Mouse (Mus musculus): ENCODE results near the gene G6pdx. TPM values are rescaled to one million over a fixed set of nuclear protein-coding genes. Genes with fewer than 3 reads are reported as not detected.

Gene G6pdx
- polyA plus RNA-seq, 1 experiment from 2014 or later, result 54.7 TPM

GRCm38 (mm10) chrX:74392535-74393443 lies 36.2 kb downstream of the G6pdx start, which contains the start of the genes Fam3a and Ikbkg:
Gene Fam3a (minus strand): TSS chrX:74393272.
Gene Ikbkg (plus strand): TSS chrX:74393290.
- 15% methylated on average over 30 of the region's 30 CpGs for WGBS
- Histone ChIP-seq H3K27me3 (replicated peaks; ENCODE audit: low read depth, poor library complexity, severe bottlenecking) (no peaks in the 10 kb centered on the region), H3K4me1 (peaks cover 4% of the 10 kb centered on the region), H3K27ac (replicated peaks) (peak within 1 kb of the TSS; percentile 92), H3K4me3 (peak within 1 kb of the TSS; percentile 66), H3K36me3 (replicated peaks) (peaks cover 2% of the 10 kb centered on the region; the same call in 1 of the 2 replicates), H3K9me3 (no peaks in the 10 kb centered on the region; the same call in 1 of the 2 replicates)
- DNase-seq (ENCODE audit: low spot score), result peak; percentile 86

- H3K4me3 ChIP-seq, result no peak overlapping the region
- no peaks in the 10 kb centered on the region for H3K9me3 ChIP-seq
- no peaks in the 10 kb centered on the region for H3K27me3 ChIP-seq (replicated peaks; ENCODE audit: low read depth, poor library complexity, severe bottlenecking)
- no peak for DNase-seq (ENCODE audit: low spot score)
- peaks cover 33% of the 10 kb centered on the region for H3K36me3 ChIP-seq (replicated peaks)
- no peaks in the 10 kb centered on the region for H3K4me1 ChIP-seq
- no peak overlapping the region for H3K27ac ChIP-seq (replicated peaks)
Measured at GRCm38 (mm10) chrX:74388153-74388552, 40.8 kb downstream of the G6pdx start.

- Histone ChIP-seq H3K27ac (replicated peaks) (no peak overlapping the region), H3K9me3 (no peaks in the 10 kb centered on the region)
- WGBS, result 80% methylated on average over 2 of the region's 2 CpGs
Measured at GRCm38 (mm10) chrX:74384451-74384850, 44.5 kb downstream of the G6pdx start.

GRCm38 (mm10) chrX:74372888-74373549 lies 56.0 kb downstream of the G6pdx start, which contains the start of the genes Ubl4a and Slc10a3:
Gene Ubl4a (minus strand): TSS chrX:74373218.
Gene Slc10a3 (minus strand): TSS chrX:74373349.
- peak; percentile 90 for DNase-seq (ENCODE audit: low spot score)
- H3K9me3 ChIP-seq, result no peaks in the 10 kb centered on the region
- 0 out of 2 replicates have a peak, but pooled peaks cover 5% of the 10 kb centered on the region for H3K4me1 ChIP-seq
- peak within 1 kb of the TSS; percentile 66 for H3K27ac ChIP-seq (replicated peaks)
- peaks cover 15% of the 10 kb centered on the region for H3K36me3 ChIP-seq (replicated peaks)
- H3K27me3 ChIP-seq (replicated peaks; ENCODE audit: low read depth, poor library complexity, severe bottlenecking), result no peaks in the 10 kb centered on the region
- H3K4me3 ChIP-seq, result peak within 1 kb of the TSS; percentile 60
- WGBS, result 16% methylated on average over 32 of the region's 32 CpGs

More at GRCm38 (mm10) chrX:74384451-74384850, 44.5 kb downstream of the G6pdx start:
- no peak overlapping the region for H3K4me3 ChIP-seq
- peaks cover 33% of the 10 kb centered on the region for H3K36me3 ChIP-seq (replicated peaks)
- no peaks in the 10 kb centered on the region for H3K4me1 ChIP-seq
- no peaks in the 10 kb centered on the region for H3K27me3 ChIP-seq (replicated peaks; ENCODE audit: low read depth, poor library complexity, severe bottlenecking)
- DNase-seq (ENCODE audit: low spot score), result no peak

GRCm38 (mm10) chrX:74368209-74368909 lies 60.6 kb downstream of the G6pdx start:
- WGBS, result 15% methylated on average over 49 of the region's 49 CpGs

GRCm38 (mm10) chrX:74367512-74367911 lies 61.5 kb downstream of the G6pdx start:
- WGBS, result 79% methylated on average over 10 of the region's 10 CpGs
- Histone ChIP-seq H3K36me3 (replicated peaks) (peaks cover 28% of the 10 kb centered on the region), H3K27ac (replicated peaks) (peak overlapping the region; percentile 89), H3K9me3 (no peaks in the 10 kb centered on the region), H3K27me3 (replicated peaks; ENCODE audit: low read depth, poor library complexity, severe bottlenecking) (0 out of 2 replicates have a peak, but pooled peaks cover 6% of the 10 kb centered on the region), H3K4me1 (peaks cover 12% of the 10 kb centered on the region), H3K4me3 (peak overlapping the region; percentile 71)
- no peak for DNase-seq (ENCODE audit: low spot score)

More at GRCm38 (mm10) chrX:74368209-74368909, 60.6 kb downstream of the G6pdx start:
- Histone ChIP-seq H3K27me3 (replicated peaks; ENCODE audit: low read depth, poor library complexity, severe bottlenecking) (0 out of 2 replicates have a peak, but pooled peaks cover 6% of the 10 kb centered on the region), H3K4me1 (peaks cover 14% of the 10 kb centered on the region), H3K27ac (replicated peaks) (peak overlapping the region; percentile 89), H3K36me3 (replicated peaks) (peaks cover 28% of the 10 kb centered on the region), H3K4me3 (peak overlapping the region; percentile 71), H3K9me3 (no peaks in the 10 kb centered on the region)
- peak; percentile 77 for DNase-seq (ENCODE audit: low spot score)

Other genes with a start within 250 kb of the G6pdx start
- gene Flna, start 179.4 kb downstream of the G6pdx start, polyA plus RNA-seq (2016; fragmentation: Nextera tagmentation; extraction: Ambion mirVana), result 315 and 331 TPM in 2 replicates
- gene Emd, start 174.5 kb downstream of the G6pdx start, polyA plus RNA-seq (2016; fragmentation: Nextera tagmentation; extraction: Ambion mirVana), result 25.9 and 27.8 TPM in 2 replicates
- gene Rpl10, start 158.4 kb downstream of the G6pdx start, polyA plus RNA-seq (2016; fragmentation: Nextera tagmentation; extraction: Ambion mirVana), result 846 and 850 TPM in 2 replicates
- 68.8 and 70.4 TPM in 2 replicates for gene Taz, start 147.3 kb downstream of the G6pdx start, polyA plus RNA-seq (2016; fragmentation: Nextera tagmentation; extraction: Ambion mirVana)
- gene Dnase1l1, start 146.9 kb downstream of the G6pdx start, polyA plus RNA-seq (2016; fragmentation: Nextera tagmentation; extraction: Ambion mirVana), result 4.2 and 4.7 TPM in 2 replicates
- 86.4 and 91.5 TPM in 2 replicates for gene Atp6ap1, start 132.1 kb downstream of the G6pdx start, polyA plus RNA-seq (2016; fragmentation: Nextera tagmentation; extraction: Ambion mirVana)
- gene Gdi1, start 124.2 kb downstream of the G6pdx start, polyA plus RNA-seq (2016; fragmentation: Nextera tagmentation; extraction: Ambion mirVana), result 231 and 251 TPM in 2 replicates
- 60.2 and 60.4 TPM in 2 replicates for gene Fam50a, start 116.2 kb downstream of the G6pdx start, polyA plus RNA-seq (2016; fragmentation: Nextera tagmentation; extraction: Ambion mirVana)
- gene Plxna3, start 100.1 kb downstream of the G6pdx start, polyA plus RNA-seq (2016; fragmentation: Nextera tagmentation; extraction: Ambion mirVana), result 18.3 and 19.6 TPM in 2 replicates
- 114 and 119 TPM in 2 replicates for gene Lage3, start 75.6 kb downstream of the G6pdx start, polyA plus RNA-seq (2016; fragmentation: Nextera tagmentation; extraction: Ambion mirVana)
- 61.1 and 69.8 TPM in 2 replicates for gene Ubl4a, start 56.0 kb downstream of the G6pdx start, polyA plus RNA-seq (2016; fragmentation: Nextera tagmentation; extraction: Ambion mirVana)
- 12.3 and 13.0 TPM in 2 replicates for gene Slc10a3, start 55.8 kb downstream of the G6pdx start, polyA plus RNA-seq (2016; fragmentation: Nextera tagmentation; extraction: Ambion mirVana)
- 23.7 and 23.8 TPM in 2 replicates for gene Fam3a, start 35.9 kb downstream of the G6pdx start, polyA plus RNA-seq (2016; fragmentation: Nextera tagmentation; extraction: Ambion mirVana)
- 18.7 and 18.9 TPM in 2 replicates for gene Ikbkg, start 35.9 kb downstream of the G6pdx start, polyA plus RNA-seq (2016; fragmentation: Nextera tagmentation; extraction: Ambion mirVana)
- gene Gm6880, start 52.2 kb upstream of the G6pdx start, polyA plus RNA-seq (2016; fragmentation: Nextera tagmentation; extraction: Ambion mirVana), result not detected in 2 replicates
- not detected in 2 replicates for gene Olfr1326-ps1, start 145.7 kb upstream of the G6pdx start, polyA plus RNA-seq (2016; fragmentation: Nextera tagmentation; extraction: Ambion mirVana)
- gene Olfr1325, start 163.5 kb upstream of the G6pdx start, polyA plus RNA-seq (2016; fragmentation: Nextera tagmentation; extraction: Ambion mirVana), result not detected in 2 replicates
- gene Gm5640, start 216.4 kb upstream of the G6pdx start, polyA plus RNA-seq (2016; fragmentation: Nextera tagmentation; extraction: Ambion mirVana), result not detected in 2 replicates

All from embryonic facial prominence, embryonic 10.5 days (tissue).